Mouse (Mus musculus) limb, embryonic 14.5 days (tissue): ENCODE results near the gene Ifi206. TPM values are rescaled to one million over a fixed set of nuclear protein-coding genes. Genes with fewer than 3 reads are reported as not detected.

Source experiments
- ATAC-seq: fragments of 200-750 bp; cut with Nextera tagmentation; 2 replicates; pipeline ENCODE4 v1.8.0; 2017; ENCODE audit warnings: low read depth, moderate number of reproducible peaks, moderate TSS enrichment; ENCODE audit not compliant: low FRiP score
- DNase-seq: peaks from one replicate; pipeline ENCODE4 v3.0.0-alpha.2; 2015; ENCODE audit warnings: low spot score
- H3K27ac ChIP-seq: fragments of 300-500 bp; sonication (generic); replicated peaks from 2 replicates; pipeline ENCODE4 v1.5.1; 2014; ENCODE audit warnings: low read depth, mild to moderate bottlenecking, low read length, moderate library complexity, mixed read lengths
- H3K27me3 ChIP-seq: fragments of 300-500 bp; sonication (generic); 2 replicates; pipeline ENCODE4 v1.6.1; 2014; ENCODE audit warnings: low read length, mixed read lengths; ENCODE audit not compliant: control insufficient read depth, insufficient read depth
- H3K36me3 ChIP-seq: fragments of 300-500 bp; sonication (generic); 2 replicates; pipeline ENCODE4 v1.6.1; 2014; ENCODE audit warnings: mild to moderate bottlenecking, low read length, moderate library complexity, mixed read lengths; ENCODE audit not compliant: control insufficient read depth, insufficient read depth
- H3K4me1 ChIP-seq: fragments of 300-500 bp; sonication (generic); 2 replicates; pipeline ENCODE4 v1.6.1; 2014; ENCODE audit warnings: antibody characterized with exemption, low read length, mixed read lengths; ENCODE audit not compliant: control insufficient read depth, insufficient read depth
- H3K4me2 ChIP-seq: fragments of 300-500 bp; sonication (generic); replicated peaks from 2 replicates; pipeline ENCODE4 v1.6.1; 2014; ENCODE audit warnings: low read depth, mild to moderate bottlenecking, low read length, moderate library complexity; ENCODE audit not compliant: severe bottlenecking
- H3K4me3 ChIP-seq: fragments of 300-500 bp; sonication (generic); replicated peaks from 2 replicates; pipeline ENCODE4 v1.5.1; 2014; ENCODE audit warnings: low read length
- H3K9ac ChIP-seq: fragments of 300-500 bp; sonication (generic); 2 replicates; pipeline ENCODE4 v1.6.1; 2014; ENCODE audit warnings: mild to moderate bottlenecking, low read depth, low read length, moderate library complexity; ENCODE audit not compliant: severe bottlenecking
- H3K9me3 ChIP-seq: fragments of 300-500 bp; sonication (generic); 2 replicates; pipeline ENCODE4 v1.6.1; 2016; ENCODE audit warnings: low read length; ENCODE audit not compliant: control insufficient read depth
- POLR2A ChIP-seq: fragments of 200-500 bp; IDR thresholded peaks from 2 replicates; pipeline ENCODE4 v1.8.0; 2012; ENCODE audit warnings: inconsistent platforms, mild to moderate bottlenecking, moderate library complexity, borderline replicate concordance; ENCODE audit not compliant: insufficient read depth, insufficient read length; ENCODE audit errors: extremely low read depth
- WGBS: fragments of 180-500 bp; shearing (Covaris S2); extraction: QIAGEN DNeasy Blood & Tissue Kit; methylation state at CpG from one replicate; pipeline ENCODE4 v1.1.7; 2014; 5-methylcytosine and 5-hydroxymethylcytosine counted together
- polyA plus RNA-seq, 2 experiments: library from polyadenylated mRNA; depleted of rRNA in 1 of 2; stranded (reverse) in 1 of 2; unstranded in 1 of 2; fragments of >200 nt; fragmentation: Nextera tagmentation in 1 of 2; extraction: Ambion mirVana in 1 of 2; gene quantifications; 2 replicates each; pipeline versions ENCODE4 v1.2.1 to v1.2.3; 2012 to 2014

Gene Ifi206
- polyA plus RNA-seq, 2 experiments, result 0.10 to 0.11 TPM

DNA sequence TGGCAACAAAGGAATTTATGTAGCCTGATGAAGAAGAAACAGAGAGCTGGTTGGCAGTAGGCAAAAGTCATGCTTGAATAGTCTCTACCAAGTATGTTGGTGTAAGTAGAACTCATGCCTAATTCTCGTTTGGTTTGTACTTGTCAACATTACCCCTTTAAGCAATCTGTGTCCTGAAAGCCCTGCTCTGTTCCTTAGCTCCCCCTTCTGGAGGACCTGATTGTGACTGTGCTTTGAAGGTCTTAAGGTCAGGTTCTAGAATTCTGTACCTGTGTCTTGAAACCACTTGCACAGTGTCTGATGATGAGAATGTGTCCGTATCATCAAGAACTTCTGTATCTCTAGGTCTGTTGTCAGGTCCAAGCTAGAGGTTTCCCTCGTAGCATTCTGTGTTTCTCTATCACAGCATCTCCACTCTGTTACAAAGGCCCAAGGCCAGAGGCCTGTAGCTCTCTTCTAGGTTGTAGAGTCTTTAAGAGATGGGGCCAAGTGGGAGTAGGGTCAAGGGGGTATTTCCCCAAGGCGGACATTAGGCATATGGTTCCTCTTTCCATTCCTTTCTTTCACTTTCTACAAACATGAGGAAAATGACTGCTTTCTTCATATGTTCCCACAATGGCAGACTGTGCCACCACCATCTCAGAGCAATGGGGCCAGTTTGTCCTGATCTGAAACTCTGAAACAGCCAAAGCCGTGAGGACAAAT lies 60.7 kb downstream of the Ifi206 start:
- Histone ChIP-seq H3K4me2 (no peak overlapping the region), H3K4me3 (no peak overlapping the region), H3K9ac (no peak overlapping the region), H3K27me3 (no peaks in the 10 kb centered on the region), H3K36me3 (no peaks in the 10 kb centered on the region), H3K9me3 (no peaks in the 10 kb centered on the region), H3K27ac (no peak overlapping the region), H3K4me1 (no peaks in the 10 kb centered on the region)
- TF ChIP-seq POLR2A, result no peak
- WGBS, result 80% methylated on average over 5 of the region's 5 CpGs
- DNase-seq (no peak), ATAC-seq (no peak)

DNA sequence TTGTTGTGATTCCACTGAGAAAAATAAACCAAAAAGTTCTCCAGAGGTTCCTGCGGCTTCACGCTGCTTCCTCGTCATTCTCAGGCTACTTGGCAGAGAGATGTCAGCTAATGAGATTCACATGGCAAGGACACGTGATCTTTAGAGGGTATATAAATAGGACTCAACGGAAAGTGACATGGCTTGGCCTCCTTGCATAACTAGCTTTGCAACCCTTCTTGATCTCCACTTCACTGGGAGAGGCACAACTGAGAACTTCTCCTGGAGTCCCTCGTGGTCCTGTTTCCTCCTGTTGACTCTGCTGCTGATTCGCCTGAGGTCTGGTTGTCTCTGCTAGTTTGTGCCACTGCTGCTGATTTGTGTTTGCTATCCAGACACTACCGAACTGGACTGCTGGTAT lies 63.5 kb downstream of the Ifi206 start:
- no peak overlapping the region for H3K27ac ChIP-seq
- ATAC-seq (no peak), DNase-seq (no peak)
- H3K4me2 ChIP-seq, result no peak overlapping the region
- 74% methylated on average over 8 of the region's 8 CpGs for WGBS
- H3K4me3 ChIP-seq, result no peak overlapping the region
- no peaks in the 10 kb centered on the region for H3K4me1 ChIP-seq
- H3K36me3 ChIP-seq, result no peaks in the 10 kb centered on the region
- no peaks in the 10 kb centered on the region for H3K9me3 ChIP-seq
- H3K9ac ChIP-seq, result no peak overlapping the region
- TF ChIP-seq POLR2A, result no peak
- H3K27me3 ChIP-seq, result no peaks in the 10 kb centered on the region

DNA sequence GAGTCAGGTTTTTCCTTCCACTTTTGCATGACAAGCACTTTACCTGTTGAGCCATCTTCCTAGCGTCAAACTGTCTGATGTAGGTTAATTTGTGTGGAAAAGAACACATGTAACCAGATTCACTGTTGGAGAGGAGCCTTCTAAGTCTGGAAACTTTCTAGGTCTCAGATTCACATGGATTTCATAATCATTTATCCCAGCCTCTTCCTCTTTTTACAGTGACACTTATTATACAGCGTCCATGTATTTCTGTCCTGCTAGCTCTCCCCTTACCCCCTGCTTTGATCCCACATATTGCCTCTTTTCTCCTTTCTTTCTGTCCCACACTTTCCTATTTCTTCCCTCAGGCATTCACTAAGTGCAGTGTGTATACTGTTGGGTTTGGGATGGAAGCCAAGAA lies 64.5 kb downstream of the Ifi206 start:
- Histone ChIP-seq H3K9ac (no peak overlapping the region), H3K4me3 (no peak overlapping the region), H3K27me3 (no peaks in the 10 kb centered on the region), H3K4me2 (no peak overlapping the region), H3K27ac (no peak overlapping the region), H3K9me3 (no peaks in the 10 kb centered on the region), H3K36me3 (no peaks in the 10 kb centered on the region), H3K4me1 (no peaks in the 10 kb centered on the region)
- TF ChIP-seq POLR2A, result no peak
- 83% methylated on average over 2 of the region's 2 CpGs for WGBS
- DNase-seq, result no peak
- no peak for ATAC-seq

DNA sequence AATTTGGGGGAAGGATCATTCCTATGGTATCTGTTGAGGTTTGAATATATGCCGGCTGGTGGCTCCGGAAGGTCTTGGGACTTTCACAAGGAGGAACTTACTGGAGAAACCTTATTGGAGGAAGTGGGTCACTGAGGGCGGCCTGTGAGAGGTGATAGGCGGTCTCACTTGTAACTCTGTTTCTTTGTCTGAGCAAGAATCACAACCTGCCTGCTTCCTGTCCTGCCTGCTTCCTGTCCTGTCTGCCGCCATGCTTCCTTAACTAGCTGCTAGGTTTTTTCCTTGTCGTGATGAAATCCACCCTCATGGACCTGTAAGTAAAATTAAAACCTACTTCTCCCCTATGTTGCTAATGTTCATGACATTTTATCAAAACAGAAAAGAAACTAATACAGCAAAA lies 70.5 kb downstream of the Ifi206 start:
- H3K27ac ChIP-seq, result no peak overlapping the region
- no peaks in the 10 kb centered on the region for H3K4me1 ChIP-seq
- H3K27me3 ChIP-seq, result no peaks in the 10 kb centered on the region
- no peak for TF ChIP-seq POLR2A
- DNase-seq (no peak), ATAC-seq (no peak)
- no peak overlapping the region for H3K4me2 ChIP-seq
- 73% methylated on average over 6 of the region's 6 CpGs for WGBS
- no peaks in the 10 kb centered on the region for H3K36me3 ChIP-seq
- no peak overlapping the region for H3K4me3 ChIP-seq
- no peaks in the 10 kb centered on the region for H3K9me3 ChIP-seq
- no peak overlapping the region for H3K9ac ChIP-seq

DNA sequence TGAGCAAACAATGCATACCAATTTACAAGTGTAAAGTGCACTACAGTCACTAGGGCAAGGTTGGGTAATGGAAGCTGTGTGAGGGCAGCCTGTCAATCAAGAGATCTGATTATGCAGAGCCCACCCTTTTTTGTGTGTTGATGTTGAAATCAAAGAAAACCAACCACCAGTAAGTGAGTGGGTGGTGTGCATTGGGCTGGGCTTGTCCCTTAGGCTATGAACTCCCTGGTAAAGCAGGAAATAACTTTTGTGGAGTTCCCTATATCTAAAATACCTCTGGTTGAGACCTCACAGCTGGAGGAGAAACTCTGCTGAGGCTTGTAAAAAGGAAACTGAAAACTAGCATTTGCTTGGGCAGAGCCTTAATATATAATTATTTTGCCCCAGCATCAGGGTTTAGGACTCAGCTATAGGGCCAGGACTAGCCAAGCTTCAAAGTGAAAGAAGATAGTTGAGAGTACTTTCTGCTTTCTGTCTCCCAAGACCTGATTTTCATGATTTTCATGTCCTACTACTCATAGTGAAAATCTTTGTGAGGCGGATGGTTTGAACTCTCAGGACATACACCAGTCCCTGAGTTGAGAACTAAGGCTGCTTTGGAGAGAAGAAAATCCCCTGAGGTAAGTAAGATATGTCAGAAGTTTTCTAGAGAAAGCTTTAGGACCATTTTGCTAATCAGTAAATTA lies 71.8 kb downstream of the Ifi206 start:
- DNase-seq (no peak), ATAC-seq (no peak)
- Histone ChIP-seq H3K27ac (no peak overlapping the region), H3K27me3 (no peaks in the 10 kb centered on the region), H3K4me2 (no peak overlapping the region), H3K4me1 (0 out of 2 replicates have a peak, but pooled peaks cover 2% of the 10 kb centered on the region), H3K36me3 (no peaks in the 10 kb centered on the region), H3K9me3 (no peaks in the 10 kb centered on the region), H3K4me3 (no peak overlapping the region), H3K9ac (no peak overlapping the region)
- TF ChIP-seq POLR2A, result no peak
- WGBS, result 82% methylated on average over 1 of the region's 1 CpGs
